ENCODE assay signal across 29 mouse cellular contexts in genomic region chr19:23875819-23876218, GRCm38 (mm10).
"Had no signal": no experiment of that assay in that cellular context is flagged by ENCODE, and none has a peak within 500 bp of the region (broad histone marks: within the 10 kb centered on the region; RNA-seq: fewer than 3 reads in every experiment).

No protein-coding gene starts in this region.

- H3K4me2 ChIP-seq: embryonic facial prominence, embryonic 12.5 days; embryonic facial prominence, embryonic 13.5 days; embryonic facial prominence, embryonic 15.5 days; forebrain, embryonic 12.5 days; forebrain, embryonic 13.5 days; forebrain, embryonic 15.5 days had no signal

- H3K36me3 ChIP-seq: embryonic facial prominence, embryonic 10.5 days; embryonic facial prominence, embryonic 12.5 days; embryonic facial prominence, embryonic 13.5 days; embryonic facial prominence, embryonic 15.5 days; forebrain, embryonic 10.5 days; forebrain, embryonic 12.5 days; forebrain, embryonic 15.5 days had no signal

- H3K27me3 ChIP-seq: embryonic facial prominence, embryonic 12.5 days; embryonic facial prominence, embryonic 13.5 days; embryonic facial prominence, embryonic 15.5 days; forebrain, embryonic 12.5 days; forebrain, embryonic 13.5 days; forebrain, embryonic 15.5 days had no signal

- H3K27ac ChIP-seq: embryonic facial prominence, embryonic 10.5 days; embryonic facial prominence, embryonic 12.5 days; embryonic facial prominence, embryonic 13.5 days; embryonic facial prominence, embryonic 15.5 days; forebrain, embryonic 10.5 days; forebrain, embryonic 12.5 days; forebrain, embryonic 13.5 days; forebrain, embryonic 15.5 days; gastrocnemius, adult 2 months; heart, adult 2 months had no signal

- H3K9ac ChIP-seq: embryonic facial prominence, embryonic 12.5 days; embryonic facial prominence, embryonic 13.5 days; embryonic facial prominence, embryonic 15.5 days; forebrain, embryonic 12.5 days; forebrain, embryonic 13.5 days; forebrain, embryonic 15.5 days; forebrain, postnatal 0 days had no signal

- DNase-seq: cerebellum, adult 2 months; cerebellum, adult 8-10 months; cerebellum, adult 9-10 months; cerebellum, adult 9-11 months; cerebellum, postnatal 10 days; cerebellum, postnatal 14 days; cerebellum, postnatal 25 days; cerebellum, postnatal 36 days; embryo, embryonic 11 days; forebrain, postnatal 0 days; gastrocnemius, adult 2 months; gastrocnemius, postnatal 10 days; gastrocnemius, postnatal 14 days; gastrocnemius, postnatal 25 days; gastrocnemius, postnatal 36 days; heart, adult 11 months; heart, adult 18-20 months; heart, adult 2 months had no signal

- H3K4me3 ChIP-seq: embryonic facial prominence, embryonic 10.5 days; embryonic facial prominence, embryonic 12.5 days; embryonic facial prominence, embryonic 13.5 days; embryonic facial prominence, embryonic 15.5 days; erythroblast, embryonic 14.5 days; forebrain, embryonic 10.5 days; forebrain, embryonic 12.5 days; forebrain, embryonic 13.5 days; forebrain, embryonic 15.5 days; gastrocnemius, adult 2 months; heart, adult 2 months had no signal

- H3K4me1 ChIP-seq: embryonic facial prominence, embryonic 10.5 days; embryonic facial prominence, embryonic 12.5 days; embryonic facial prominence, embryonic 13.5 days; embryonic facial prominence, embryonic 15.5 days; forebrain, embryonic 10.5 days; forebrain, embryonic 12.5 days had no signal

- ATAC-seq: forebrain, embryonic 13.5 days; forebrain, embryonic 14.5 days; forebrain, embryonic 15.5 days; forebrain, embryonic 16.5 days; forebrain, postnatal 0 days had no signal

- H3K9me3 ChIP-seq: embryonic facial prominence, embryonic 10.5 days; embryonic facial prominence, embryonic 12.5 days; embryonic facial prominence, embryonic 13.5 days; embryonic facial prominence, embryonic 15.5 days; forebrain, embryonic 10.5 days; forebrain, embryonic 12.5 days; forebrain, embryonic 13.5 days; forebrain, embryonic 15.5 days had no signal
